Mouse (Mus musculus) left cerebral cortex, postnatal 25 days (tissue): ENCODE measurements around the gene Prss41. TPM values are rescaled to one million over a fixed set of nuclear protein-coding genes. Genes with fewer than 3 reads are reported as not detected.
"Not testable (repeated sequence)": the region's sequence is repeated elsewhere in the genome, so short reads cannot be mapped to it uniquely, and the experiment has no call there.

Source experiments
- DNase-seq, 2 experiments: peaks; one replicate each; pipeline ENCODE4 v3.0.0; 2022; ENCODE audit warnings: low spot score in 2 of 2, mixed read lengths in 1 of 2
- intact Hi-C: fragments of 180-260 bp; cut with DNase I; formaldehyde crosslinking; loops from one replicate; pipeline ENCODE4 v1.15.1; 2025
- total RNA-seq, 2 experiments: library from RNA; stranded (reverse); gene quantifications; 2 replicates each; pipeline ENCODE4 v1.2.3; 2021

Prss41 gene
- total RNA-seq = 1 to 10 TPM; 1.1 to 2.3 TPM

DNA sequence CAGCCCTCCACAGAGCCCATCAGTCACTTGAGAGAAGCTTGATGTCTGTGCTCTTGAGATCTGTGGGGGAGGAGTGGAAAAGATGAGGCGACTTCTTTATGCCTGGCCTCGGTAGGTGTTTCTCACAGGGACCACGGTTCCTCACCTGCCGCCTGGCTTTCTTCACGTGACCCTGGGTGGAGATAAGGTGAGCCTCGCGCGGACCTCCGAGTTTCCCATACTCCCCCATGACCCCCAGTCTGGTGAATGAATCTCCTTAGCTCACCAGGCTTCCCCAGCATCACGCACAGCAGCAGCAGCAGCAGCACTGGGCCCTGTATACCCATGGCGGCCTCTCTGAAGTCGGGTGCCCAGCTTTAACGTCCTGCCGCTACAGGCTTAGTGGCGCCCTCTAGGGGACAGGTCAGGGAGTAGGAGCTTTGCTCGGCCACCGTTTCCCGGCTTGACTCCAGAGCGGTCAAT, at the start of gene Prss41, which contains the start of gene Prss32:
TSS of gene Prss41 (minus strand) at position 361 of the 462 bp plus-strand sequence.
TSS of gene Prss32 (plus strand) at position 44 of the 462 bp plus-strand sequence.
- intact Hi-C loops = loop anchor here (5.0 kb wide), 1 partner anchor 72 kb away; the partner anchor contains the start of gene Flywch1
- no peak for DNase-seq

DNA sequence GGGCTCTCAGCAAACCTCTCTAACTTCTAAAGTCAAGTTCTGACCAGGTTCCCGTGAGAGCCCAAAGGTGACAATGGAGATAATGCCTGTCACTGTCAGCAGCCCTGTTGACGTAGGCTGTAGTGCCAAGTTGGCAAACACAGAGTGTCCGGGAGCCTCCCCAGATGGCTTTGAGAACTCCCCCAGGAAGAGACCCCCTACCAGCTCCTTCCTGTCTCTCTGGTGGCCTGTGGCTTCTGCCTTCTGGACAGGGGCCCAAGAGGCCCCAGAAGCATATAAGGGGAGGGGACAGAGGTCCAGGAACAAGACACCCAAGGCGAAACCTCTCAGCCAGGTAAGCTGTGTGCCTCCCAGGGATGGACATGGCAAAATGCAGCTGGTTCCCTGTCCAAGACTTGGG, 36.6 kb upstream of the Prss41 start, which contains the start of the genes Dcpp1 and Dcpp2:
TSS of gene Dcpp1 (plus strand) at position 301 of the 400 bp plus-strand sequence.
TSS of gene Dcpp2 (plus strand) at position 305 of the 400 bp plus-strand sequence.
- DNase-seq, intact Hi-C loops: not testable (repeated sequence)

- no peak for DNase-seq
- intact Hi-C loops = loop anchor here (5.0 kb wide), 1 partner anchor 45 kb away; no protein-coding TSS in a partner anchor
Observed at GRCm38 (mm10) chr17:23877166-23877565, 33.2 kb upstream of the Prss41 start.

GRCm38 (mm10) chr17:23876741-23877140, 32.8 kb upstream of the Prss41 start:
- intact Hi-C loops = loop anchor here (5.0 kb wide), 1 partner anchor 46 kb away; no protein-coding TSS in a partner anchor
- peak; percentile 3 to 41 for DNase-seq

DNA sequence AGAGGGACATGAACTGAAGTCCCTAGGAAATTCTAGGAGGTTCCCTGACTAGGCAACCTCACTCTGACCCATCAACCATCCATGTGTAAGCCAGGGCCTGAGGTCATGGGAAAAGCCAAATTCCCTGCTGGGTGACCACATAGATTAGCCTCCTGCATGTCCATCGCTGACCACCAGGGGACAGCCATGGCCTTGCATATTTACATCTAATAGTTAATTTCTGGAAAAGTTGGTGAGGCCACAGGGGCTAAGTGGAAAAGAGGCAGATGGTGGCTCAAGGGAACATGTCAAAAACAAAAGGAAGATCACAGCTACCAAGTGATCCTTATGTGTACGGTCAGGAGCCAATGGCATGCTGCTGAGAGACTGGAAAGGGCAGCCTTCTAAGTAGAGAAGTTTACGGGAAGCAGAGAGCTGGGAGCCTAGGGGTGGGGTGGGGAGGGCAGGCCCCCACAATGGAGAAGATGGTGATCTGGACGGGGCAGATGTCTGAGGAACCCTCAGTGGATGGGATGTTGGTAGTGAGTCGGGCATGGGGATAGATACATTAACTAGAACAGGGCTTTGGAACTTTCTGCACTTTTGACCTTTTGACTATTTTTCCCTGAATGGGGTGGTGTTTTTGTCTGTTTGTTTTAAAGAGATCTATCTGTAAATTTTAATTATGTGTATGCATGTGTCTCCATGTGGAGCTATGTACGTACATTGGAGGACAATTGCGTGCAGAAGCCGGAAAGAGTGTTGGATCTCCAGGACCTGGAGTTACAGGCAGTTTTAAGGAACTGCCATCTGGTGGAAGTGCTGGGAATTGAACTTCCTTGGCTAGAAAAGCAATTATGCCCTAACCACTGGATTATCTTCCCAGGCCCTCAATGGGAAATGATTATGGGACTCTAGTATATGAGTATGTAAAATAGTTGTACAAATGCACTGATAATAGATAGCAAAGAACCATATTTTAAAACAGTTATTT, 30.2 kb upstream of the Prss41 start:
- peak in 1 of 2 experiments; percentile 45 for DNase-seq
- intact Hi-C loops = loop anchor here (1.0 kb wide), 1 partner anchor 86 kb away; no protein-coding TSS in a partner anchor

DNA sequence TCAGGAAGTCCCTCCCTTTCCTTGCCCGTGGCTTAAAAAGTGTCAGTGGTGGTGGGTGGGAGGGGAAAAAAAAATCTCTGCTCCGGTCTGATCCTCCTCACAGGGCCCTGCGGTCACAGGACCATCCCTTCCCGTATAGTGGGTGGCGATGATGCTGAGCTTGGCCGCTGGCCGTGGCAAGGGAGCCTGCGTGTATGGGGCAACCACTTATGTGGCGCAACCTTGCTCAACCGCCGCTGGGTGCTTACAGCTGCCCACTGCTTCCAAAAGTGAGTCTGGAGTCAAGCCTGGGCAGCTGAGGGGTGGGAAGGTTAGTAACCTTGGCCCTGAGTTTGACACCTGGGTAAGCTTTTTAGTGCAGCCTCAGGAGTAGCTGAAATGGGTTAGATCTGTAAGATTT, 24.5 kb upstream of the Prss41 start:
- DNase-seq = no peak
- intact Hi-C loops = no loop called here

DNA sequence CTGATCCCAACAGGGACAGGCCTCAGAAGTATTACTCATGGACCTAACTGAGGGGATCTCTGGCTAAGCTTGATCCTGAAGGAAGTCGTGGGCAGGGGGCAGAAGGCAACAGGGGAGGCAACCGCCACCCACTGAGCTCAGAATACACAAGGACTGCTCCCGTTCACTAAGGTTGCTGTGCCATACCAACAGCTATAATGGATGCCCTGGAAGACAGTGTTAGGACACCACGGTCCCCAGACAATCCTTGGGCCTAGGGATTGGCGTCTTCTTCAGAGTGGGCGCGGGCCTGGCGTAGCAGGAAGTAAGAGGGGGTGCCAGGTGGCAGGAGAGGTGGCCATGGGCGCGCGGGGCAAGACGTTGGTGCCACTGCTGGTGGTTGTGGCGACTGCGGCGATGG, 23.8 kb upstream of the Prss41 start, which contains the start of gene Prss21:
TSS of gene Prss21 (plus strand) at position 301 of the 400 bp plus-strand sequence.
- DNase-seq = no peak
- intact Hi-C loops = no loop called here

GRCm38 (mm10) chr17:23862926-23863325, 19.0 kb upstream of the Prss41 start:
- DNase-seq = no peak
- intact Hi-C loops = no loop called here

DNA sequence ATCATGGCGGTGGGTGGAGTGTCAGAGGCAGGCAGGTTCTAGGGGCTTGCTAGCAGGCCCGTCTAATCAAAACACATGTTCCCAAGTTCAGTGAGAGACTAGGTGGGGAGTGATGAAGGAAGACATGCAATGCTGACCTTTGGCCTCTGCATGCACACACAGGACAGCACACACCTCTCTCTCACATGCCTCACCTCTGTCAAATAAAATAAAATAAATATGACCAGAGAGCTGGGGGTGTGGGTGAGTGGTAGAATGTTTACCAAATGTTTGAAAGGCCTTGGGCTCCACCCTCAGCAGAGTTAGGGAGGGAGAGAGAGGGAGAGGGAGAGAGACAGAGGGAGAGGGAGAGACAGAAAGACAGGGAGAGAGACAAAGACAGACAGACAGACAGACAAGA, 13.9 kb upstream of the Prss41 start:
- DNase-seq = no peak
- intact Hi-C loops = no loop called here

DNA sequence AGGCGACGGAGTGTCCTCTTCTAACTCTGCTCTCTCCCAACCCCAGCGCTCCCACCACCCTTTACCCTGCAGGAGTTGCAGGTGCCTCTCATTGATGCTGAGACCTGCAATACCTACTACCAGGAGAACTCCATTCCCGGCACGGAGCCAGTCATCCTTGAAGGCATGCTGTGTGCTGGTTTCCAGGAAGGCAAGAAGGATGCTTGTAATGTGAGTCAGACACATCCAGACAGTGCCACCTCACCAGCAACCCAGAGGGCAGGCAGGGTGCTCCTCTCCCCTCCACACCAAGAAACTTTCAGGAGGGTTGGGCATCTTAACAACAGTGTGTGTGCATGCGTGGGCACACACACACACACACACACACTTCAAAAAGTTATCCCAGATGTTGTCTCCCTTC, 13.2 kb upstream of the Prss41 start:
- intact Hi-C loops = no loop called here
- no peak for DNase-seq

DNA sequence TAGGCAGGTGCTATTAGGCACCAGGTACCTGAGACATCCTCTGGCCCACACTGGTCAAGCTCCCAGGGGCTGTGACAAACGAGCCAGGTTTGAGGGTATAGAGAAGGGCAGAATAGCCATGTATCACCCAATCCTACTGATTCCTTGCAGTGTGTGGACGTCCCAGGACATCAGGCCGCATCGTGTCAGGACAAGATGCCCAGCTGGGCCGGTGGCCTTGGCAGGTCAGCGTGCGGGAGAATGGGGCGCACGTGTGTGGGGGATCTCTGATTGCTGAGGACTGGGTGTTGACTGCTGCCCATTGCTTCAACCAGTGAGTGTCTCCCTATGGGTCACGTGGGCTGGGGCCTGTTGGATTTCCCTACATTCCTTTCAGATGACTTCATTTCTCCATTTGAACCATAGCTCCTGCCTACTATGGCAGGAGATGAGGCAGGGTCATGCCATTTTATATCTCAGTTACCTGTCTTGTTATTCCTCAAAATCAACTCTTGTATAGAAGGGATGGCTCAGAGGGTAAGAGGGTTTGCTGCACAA, 10.3 kb upstream of the Prss41 start:
- intact Hi-C loops = no loop called here
- DNase-seq = no peak

- DNase-seq = peak in 1 of 2 experiments; percentile 6
- intact Hi-C loops = no loop called here
Observed at GRCm38 (mm10) chr17:23853292-23853691, 9.3 kb upstream of the Prss41 start.

GRCm38 (mm10) chr17:23850853-23851749, 7.1 kb upstream of the Prss41 start:
- intact Hi-C loops = no loop called here
- DNase-seq = peak; percentile 47 to 53

- no peak for DNase-seq
- intact Hi-C loops = no loop called here
Observed at GRCm38 (mm10) chr17:23850028-23850427, 6.1 kb upstream of the Prss41 start.

DNA sequence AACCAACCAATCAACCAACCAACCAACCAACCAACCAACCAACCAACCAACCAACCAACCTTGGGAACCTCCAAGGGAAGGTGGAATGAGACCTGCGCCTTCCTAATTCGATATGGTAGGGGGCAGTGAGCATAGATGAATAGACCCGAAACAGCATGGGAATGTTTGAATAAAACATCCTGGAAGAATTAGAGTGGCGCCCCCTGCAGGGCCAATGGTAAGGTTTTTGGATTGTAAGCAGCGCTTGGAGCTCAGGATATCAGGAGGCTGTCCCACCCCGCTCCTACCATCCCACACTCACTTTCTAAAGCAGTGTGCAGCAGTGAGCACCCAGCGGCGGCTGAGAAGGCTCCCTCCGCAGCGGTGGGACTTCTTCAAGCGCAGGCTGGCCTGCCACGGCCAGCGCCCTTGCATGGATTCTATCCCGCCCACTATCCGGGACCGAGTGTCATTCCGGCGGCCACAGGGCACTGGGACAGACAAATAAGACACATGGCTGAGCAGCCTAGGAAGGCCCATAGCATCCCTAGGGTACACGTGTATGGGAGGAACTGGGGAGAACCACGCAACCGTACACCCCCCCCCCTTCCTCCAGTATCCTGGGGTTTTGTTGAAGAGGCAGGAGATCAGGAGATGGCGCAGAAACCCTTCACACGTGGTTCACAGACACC, 696 bp downstream of the Prss41 start:
- intact Hi-C loops = loop anchor here (5.0 kb wide), 1 partner anchor 71 kb away; the partner anchor contains the start of gene Flywch1
- no peak for DNase-seq

GRCm38 (mm10) chr17:23841145-23841544, 2.8 kb downstream of the Prss41 start:
- intact Hi-C loops = loop anchor here (5.0 kb wide), 1 partner anchor 69 kb away; the partner anchor contains the start of gene Flywch1
- peak; percentile 56 to 59 for DNase-seq

GRCm38 (mm10) chr17:23836006-23836575, 7.9 kb downstream of the Prss41 start, which contains the start of gene Prss33:
Gene Prss33, minus strand, starts transcription at chr17:23836056.
- intact Hi-C loops = no loop called here
- no peak for DNase-seq

- no peak for DNase-seq
- intact Hi-C loops = no loop called here
Observed at GRCm38 (mm10) chr17:23831201-23831600, 12.8 kb downstream of the Prss41 start.
